Mouse (Mus musculus): Measurements from ENCODE around the gene Mapk8ip3.

- no peak for TF ChIP-seq CTCF (IDR thresholded peaks at IDR 0.05; ENCODE audit: low read depth)
- TF ChIP-seq EP300 (IDR thresholded peaks at IDR 0.05; ENCODE audit: low read depth): no peak
Observed at GRCm38 (mm10) chr17:24896993-24897269, 39.8 kb downstream of the Mapk8ip3 start.

Measured in heart, postnatal 0 days (tissue).